Mouse (Mus musculus): ENCODE data around the gene Wdr66.

The Wdr66 gene

DNA sequence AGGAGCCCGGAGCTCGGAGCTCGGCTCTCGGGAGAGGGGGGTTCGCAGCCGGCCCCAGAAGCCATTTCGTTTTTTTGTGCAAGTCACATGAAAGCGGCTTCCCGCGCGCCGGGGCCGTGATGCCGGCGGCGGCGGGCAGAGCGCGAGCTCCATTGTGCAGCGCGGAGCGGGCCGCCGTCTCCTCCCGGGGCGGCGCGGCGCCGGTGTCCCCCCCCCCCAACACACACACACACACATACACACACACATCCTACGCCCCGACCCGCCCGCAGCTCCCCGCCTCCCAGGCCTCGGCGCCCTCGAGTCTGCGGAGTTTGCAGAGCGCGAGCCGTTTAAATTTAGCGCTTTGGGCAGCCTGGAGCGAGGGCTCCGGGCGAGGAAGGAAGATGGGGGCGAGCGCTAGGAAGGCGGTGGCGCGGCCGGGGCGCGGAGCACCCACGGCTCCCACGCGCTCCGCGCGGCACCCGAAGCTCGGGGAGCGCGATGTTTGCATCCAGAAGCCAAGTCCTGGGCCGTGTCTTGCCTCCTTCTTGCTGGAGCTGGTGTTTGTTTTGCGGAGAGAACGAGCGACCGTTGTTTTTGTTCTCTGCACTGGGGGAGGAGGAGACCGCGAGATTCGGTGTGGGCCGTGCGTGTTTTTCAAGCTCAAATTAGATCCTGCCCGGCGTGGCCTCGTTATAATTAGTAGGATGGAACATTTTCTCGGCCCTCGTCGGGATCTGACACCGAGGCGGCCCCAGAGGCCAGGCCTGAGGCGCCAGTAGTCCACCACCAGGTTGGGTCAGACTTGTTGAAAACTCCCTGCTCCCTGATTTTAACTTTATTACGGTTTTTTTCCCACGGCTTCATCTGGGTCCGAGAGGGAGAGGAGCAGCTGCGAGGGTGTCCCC lies 93.3 kb downstream of the Wdr66 start:
- in situ Hi-C loops (cut with MboI; ENCODE audit: unreplicated experiment in 2 of 2), result loop anchor here in 1 of 2 experiments (5.0 to 25.0 kb wide), 2 partner anchors 33 to 1133 kb away; partner anchors contain the start of gene Hvcn1

DNA sequence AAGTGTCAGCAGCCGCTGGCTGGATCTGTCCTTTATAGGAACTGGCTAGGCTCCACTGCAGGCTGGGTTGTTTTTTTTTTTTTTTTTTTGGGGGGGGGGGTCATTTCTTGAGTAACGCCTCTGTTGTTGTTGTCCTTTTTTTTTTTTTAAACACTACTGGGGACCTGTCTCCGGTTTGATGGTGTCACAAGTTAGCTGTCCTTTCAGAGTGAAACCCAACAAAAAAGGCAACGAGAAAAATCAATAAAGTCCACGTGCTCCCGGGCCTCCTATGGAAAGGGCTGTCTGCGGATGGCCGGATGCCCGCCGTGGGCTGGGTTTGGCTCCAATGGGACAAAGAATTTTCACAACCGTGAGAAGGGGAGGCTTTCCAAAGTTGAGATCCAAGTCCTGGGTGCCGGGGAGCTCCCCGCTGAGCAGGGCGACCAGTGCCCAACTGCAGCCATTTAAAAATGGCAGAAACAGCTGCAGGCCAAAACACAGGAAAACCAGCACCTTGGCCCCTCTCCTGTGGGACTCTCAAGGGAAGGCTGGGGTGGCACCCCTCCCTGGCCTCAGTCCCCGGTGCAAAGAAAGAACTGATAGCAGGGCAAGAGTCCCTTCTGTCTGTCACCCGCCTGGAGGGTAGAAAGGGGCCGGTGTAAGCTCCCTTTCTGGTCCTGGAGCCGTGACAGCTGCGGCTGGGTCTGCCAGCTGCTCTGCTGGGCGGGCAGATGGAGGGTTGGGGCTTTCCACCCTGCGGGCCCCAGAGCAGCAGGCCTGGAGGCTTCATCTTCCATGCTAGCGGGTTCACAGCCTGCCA lies 94.2 kb downstream of the Wdr66 start:
- in situ Hi-C loops (cut with MboI; ENCODE audit: unreplicated experiment in 2 of 2), result loop anchor here in 1 of 2 experiments (5.0 to 25.0 kb wide), 2 partner anchors 34 to 1134 kb away; partner anchors contain the start of gene Hvcn1

DNA sequence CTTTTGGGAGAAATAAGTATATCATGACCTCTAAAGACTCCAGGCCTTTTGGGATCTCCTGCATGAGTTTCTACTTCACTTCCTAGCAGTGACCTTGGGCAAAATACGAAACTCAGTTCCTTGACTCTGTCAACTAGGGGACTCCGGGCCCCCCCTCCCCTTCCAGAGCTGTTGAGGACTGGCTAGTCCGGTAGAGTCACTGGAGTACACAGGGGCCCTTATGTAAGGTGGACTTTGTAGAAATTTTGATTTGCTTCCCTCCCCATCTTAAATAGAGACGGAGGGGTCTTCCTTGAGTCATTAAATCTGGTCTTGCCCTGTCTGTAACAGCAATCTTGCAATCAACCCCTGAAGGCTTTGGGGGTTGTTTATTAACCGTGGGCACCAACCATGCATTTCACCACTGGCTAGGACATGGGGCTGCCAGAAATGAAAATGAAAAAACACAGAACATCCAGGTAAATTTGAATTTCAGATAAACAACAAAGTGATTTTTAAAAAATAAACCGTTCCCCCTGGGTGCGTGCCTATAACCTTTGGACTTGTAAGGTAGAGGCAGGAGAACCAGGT lies 94.9 kb downstream of the Wdr66 start:
- in situ Hi-C loops (cut with MboI; ENCODE audit: unreplicated experiment in 2 of 2), result loop anchor here in 1 of 2 experiments (5.0 to 25.0 kb wide), 2 partner anchors 34 to 1134 kb away; partner anchors contain the start of gene Hvcn1

DNA sequence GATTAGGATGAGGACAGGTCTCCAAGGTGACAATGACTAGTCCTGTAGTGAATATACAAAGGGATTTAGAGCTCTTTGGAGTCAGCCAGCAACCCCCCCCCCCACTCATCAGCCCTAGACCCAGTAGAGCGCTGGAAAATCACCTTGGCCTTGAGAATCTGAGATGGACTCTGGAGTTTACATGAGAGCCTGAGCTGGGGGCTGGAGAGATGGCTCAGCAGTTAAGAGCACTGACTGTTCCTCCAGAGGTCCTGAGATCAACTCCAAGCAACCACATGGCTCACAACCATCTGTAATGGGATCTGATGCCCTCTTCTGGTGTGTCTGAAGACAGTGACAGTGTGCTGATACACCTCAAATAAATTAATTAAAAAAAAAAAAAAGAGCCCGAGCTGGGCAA lies 96.1 kb downstream of the Wdr66 start:
- in situ Hi-C loops (cut with MboI; ENCODE audit: unreplicated experiment in 2 of 2), result loop anchor here in 1 of 2 experiments (5.0 to 25.0 kb wide), 2 partner anchors 36 to 1136 kb away; partner anchors contain the start of gene Hvcn1

DNA sequence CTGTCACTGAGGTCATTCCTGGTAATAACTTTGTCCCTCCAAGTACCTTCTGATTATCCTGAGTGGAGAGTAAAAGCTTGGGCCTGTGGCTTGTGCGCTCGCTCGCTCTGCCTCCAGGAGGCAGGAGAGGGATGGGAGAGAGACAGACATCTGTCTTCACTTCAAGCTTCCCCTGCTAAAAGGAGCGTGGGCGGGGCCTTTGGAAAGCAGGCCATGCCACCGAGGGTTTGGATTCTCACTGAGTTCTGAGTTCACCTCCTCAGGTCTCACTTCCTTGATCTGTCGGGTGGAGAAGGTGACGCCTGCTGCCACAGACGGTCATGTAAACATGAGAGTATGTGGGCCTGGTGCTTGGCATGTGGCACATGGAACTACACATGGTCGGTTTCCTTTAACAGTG lies 98.5 kb downstream of the Wdr66 start:
- in situ Hi-C loops (cut with MboI; ENCODE audit: unreplicated experiment in 2 of 2), result no loop called here

DNA sequence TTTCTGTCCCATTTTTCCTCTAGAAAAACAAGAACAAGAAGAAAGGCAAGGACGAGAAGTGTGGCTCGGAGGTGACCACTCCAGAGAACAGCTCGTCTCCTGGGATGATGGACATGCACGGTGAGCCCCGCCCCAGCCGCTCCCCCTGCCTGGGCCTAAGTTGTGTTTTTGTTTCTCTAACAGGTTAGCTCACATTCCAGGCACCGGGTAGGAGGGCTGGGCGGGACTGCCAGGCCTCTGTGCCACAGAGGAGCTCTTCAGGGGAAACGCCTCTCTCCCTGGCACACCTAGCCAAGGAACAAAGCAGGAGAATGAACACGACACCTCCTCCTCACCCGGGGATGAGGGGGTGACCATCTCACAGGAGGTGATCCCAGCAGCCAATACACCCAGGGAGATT lies 104.0 kb downstream of the Wdr66 start:
- in situ Hi-C loops (cut with MboI; ENCODE audit: unreplicated experiment in 2 of 2), result no loop called here

DNA sequence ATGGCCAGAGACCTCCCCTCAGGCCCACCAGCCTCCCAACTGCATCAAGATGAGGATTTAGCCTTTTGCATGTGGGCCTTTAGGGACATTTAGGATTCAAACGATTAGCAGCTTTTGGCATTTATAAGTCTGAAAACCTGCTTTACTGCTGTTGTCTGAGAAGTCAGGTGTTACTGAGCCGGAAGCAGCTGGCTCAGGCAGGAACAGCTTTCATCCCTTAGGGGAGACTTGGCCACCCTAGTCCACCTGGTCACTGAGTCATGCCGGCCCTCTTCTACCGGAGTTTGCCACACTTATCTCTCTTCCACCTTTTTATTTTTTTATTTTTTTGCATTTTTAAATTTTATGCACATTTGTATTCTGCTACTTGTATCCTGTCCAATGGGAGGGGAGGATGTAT lies 105.4 kb downstream of the Wdr66 start:
- in situ Hi-C loops (cut with MboI; ENCODE audit: unreplicated experiment in 2 of 2), result no loop called here

DNA sequence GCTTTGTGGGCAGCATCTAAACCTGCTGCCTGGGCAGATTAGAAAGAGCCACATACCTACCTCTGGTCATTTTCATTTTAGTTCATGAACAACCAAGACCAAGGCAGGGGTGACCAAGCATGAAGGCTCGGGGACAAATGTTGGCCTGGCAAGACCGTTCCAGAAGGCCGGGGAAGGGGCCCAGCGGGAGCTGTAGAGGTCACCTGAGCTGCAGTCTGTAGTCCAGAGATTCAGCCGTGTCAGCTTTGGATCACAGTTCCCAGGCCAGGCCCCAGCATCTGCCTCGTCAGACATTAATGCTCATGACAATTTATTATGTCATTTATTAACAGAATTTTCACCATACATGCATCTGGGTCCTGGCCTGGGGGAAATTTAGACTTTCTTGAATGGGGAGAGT lies 107.5 kb downstream of the Wdr66 start:
- in situ Hi-C loops (cut with MboI; ENCODE audit: unreplicated experiment in 2 of 2), result no loop called here

DNA sequence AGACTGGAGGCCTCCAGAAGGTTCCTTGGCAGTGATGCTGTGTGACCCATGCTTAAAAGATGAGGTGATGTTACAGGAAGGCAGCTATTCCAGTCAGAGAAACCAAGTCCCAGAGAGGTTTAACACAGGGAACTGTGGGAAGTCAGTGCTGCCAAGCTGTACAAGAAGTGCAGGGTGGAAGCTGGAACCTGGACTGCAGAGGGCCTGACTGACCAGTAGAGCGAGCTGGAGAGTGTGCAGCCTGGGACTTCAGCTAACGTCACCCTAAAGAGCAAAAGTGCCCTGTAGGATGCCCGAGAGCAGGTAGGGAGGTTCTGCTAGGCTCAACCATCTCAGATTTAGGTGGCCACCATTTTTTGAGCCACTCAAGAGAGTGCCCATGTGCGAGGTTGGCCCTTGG lies 111.0 kb downstream of the Wdr66 start:
- in situ Hi-C loops (cut with MboI; ENCODE audit: unreplicated experiment in 2 of 2), result no loop called here

DNA sequence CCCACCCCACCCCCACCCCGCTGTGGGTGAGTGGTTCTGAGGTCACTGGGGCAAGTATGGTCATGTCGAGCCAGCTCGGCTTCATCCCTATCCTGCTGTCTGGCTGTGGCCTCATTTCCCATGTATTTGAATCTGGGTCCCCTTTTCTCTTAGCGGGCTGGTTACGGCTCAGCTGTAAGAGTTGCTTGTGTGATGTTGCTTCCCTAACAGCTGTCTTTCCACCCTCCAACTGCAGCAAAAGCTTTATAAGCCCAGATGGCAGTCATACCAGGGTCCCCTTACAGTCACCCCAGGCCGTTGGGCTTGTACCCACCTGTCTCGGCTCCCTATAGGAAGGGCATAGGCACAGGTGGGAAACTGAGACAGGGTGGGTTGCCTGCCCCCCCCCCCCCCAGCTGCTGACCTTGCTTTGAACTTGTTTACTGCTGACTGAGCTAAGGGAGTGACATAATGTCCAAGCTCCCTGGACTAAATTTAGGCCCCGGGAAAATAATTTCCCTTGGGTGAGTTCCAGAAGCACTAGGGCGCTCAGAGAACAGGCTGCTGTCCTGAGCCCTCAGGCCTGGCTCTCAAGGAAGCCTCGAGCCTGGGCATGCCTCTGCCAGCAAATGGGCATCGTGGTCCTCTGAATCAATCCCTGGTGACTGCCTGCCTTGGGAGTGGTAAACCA lies 112.5 kb downstream of the Wdr66 start:
- in situ Hi-C loops (cut with MboI; ENCODE audit: unreplicated experiment in 2 of 2), result no loop called here

DNA sequence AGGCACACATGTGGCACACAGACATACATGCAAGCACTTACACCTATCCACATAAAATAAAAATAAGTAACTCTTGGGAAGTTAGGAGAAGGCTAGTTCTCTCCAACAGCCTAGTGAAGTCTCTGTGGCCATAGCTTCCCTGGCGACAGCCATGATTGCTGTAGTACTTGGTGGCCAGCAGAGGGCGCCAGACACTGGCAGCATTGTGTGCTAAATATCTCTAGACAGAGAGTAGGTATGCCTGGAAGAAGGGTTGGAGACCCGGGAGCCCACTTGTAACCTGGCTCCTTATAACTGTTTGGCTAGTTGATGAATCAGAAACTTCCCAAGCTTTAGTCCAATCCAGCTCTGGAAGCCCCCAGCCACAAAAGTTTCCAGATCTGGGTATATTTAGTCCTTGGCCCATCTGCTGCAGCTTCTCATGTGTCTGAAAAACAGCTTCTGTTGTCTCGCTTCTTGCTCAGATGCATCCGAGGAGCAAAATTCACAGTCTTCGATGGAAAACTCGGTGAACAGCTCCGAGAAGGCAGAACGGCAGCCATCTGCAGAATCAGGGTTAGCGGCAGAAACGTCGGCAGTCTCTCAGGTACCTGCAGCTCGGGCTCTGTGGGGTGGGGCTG lies 117.1 kb downstream of the Wdr66 start:
- in situ Hi-C loops (cut with MboI; ENCODE audit: unreplicated experiment in 2 of 2), result loop anchor here (5.0 kb wide), 2 partner anchors 72 to 238 kb away; no protein-coding TSS in a partner anchor

DNA sequence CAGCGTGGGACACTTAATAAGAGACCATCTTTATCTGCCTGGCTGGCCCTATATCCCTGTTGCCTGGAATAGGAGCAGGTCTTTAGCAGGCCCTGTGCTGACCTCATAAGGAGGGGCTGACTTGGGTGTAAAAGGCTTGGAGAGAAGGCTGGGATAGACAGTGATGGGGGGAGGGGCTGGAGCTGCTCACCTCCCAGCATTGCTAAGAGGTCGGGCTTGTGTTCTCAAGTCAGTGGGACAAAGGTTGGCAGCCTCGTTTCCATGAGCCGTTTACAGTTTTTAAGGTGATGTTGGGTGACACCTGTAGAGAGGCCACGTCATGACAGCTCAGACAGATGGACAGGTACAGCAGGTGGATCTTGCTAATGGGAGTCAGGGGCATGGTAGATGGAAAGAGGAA lies 118.1 kb downstream of the Wdr66 start:
- in situ Hi-C loops (cut with MboI; ENCODE audit: unreplicated experiment in 2 of 2), result loop anchor here in 1 of 2 experiments (10.0 kb wide), 1 partner anchor 245 kb away; no protein-coding TSS in a partner anchor

DNA sequence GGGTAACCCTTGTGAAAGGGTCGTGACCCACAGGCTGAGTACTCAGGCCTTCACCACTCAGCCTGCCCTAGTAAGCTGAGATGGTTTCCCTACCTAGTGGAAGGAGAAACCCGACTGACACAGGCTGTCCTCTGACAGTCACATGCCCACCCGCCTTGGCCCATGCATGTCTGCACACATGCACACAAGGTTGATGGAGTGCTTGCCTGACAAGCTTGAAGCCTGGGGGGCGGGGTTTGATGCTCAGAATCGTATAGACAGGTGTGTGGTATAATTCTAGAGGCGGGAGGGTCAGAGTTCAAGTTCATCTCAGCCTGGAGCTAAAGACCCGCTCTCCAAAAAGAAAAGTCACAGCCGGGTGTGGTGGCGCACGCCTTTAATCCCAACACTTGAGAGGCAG lies 123.4 kb downstream of the Wdr66 start:
- in situ Hi-C loops (cut with MboI; ENCODE audit: unreplicated experiment in 2 of 2), result loop anchor here in 1 of 2 experiments (5.0 to 10.0 kb wide), 2 partner anchors 67 to 240 kb away; no protein-coding TSS in a partner anchor

DNA sequence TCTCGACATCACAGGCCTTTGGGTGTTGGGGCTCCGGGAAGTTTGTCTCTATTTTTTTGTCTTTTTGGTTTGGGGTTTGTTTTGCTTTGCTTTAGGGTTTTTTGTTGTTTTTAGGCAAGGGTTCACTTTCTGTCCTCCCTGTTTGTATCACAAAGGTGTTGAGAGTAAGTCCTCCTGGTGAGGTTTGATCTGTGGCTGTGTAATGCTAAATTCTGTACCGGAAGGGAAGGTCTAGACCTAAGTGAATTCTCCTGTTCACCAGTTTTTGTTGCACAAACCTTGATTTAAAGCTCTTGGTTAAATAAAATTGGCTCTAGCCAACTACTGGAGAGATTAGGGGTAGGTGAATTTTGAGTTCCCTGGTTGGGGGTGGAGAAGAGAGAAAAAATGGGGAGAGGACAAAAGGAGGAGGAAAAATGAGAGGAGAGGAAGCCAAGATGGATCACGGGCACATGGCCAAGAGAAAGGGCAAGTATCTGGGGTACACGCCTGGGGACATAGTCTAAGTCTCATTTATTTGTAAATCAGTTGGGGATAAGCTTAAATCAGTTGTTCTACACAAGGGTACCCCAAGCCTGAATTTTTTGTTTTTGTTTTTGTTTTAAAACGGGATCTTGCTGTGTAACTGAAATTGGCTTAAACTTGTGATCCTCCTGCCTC lies 124.0 kb downstream of the Wdr66 start:
- in situ Hi-C loops (cut with MboI; ENCODE audit: unreplicated experiment in 2 of 2), result loop anchor here in 1 of 2 experiments (5.0 to 10.0 kb wide), 2 partner anchors 66 to 239 kb away; no protein-coding TSS in a partner anchor

DNA sequence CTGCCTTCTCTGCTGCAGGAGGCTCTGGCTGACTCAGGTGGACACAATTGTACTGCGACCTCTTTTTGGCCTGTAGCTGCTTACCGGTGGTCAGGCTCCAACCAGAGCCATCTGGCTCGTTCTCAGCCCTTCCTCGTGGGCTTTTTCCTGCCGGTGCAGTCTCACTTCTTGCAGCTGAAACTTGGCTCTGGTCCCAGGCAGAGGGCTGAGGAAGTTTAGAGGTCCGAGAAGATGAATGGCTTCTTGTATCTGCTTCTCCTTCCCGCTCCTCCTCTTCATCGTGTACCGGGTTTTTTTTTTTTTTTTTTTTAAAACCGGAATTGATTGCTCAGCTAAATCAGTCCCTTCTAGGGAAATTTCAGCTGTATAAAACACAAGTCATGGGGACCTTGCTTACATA lies 124.7 kb downstream of the Wdr66 start:
- in situ Hi-C loops (cut with MboI; ENCODE audit: unreplicated experiment in 2 of 2), result loop anchor here in 1 of 2 experiments (5.0 to 10.0 kb wide), 2 partner anchors 66 to 238 kb away; no protein-coding TSS in a partner anchor

Data from v-Abl transformed pro-B cells (cell line).